Comparison of ENCODE assay signal across 9 mouse cellular contexts in genomic region chr13:36696351-36696771, GRCm38 (mm10). TPM values are rescaled to one million over a fixed set of nuclear protein-coding genes. Genes with fewer than 3 reads are reported as not detected.
DNase-seq lines count a peak whose midpoint lies in the region; ATAC-seq and TF ChIP-seq lines count a peak whose summit lies in the region.
"Had no signal": no experiment of that assay in that cellular context is flagged by ENCODE, and none has a peak within 500 bp of the region (broad histone marks: within the 10 kb centered on the region; RNA-seq: fewer than 3 reads in every experiment).

No protein-coding gene starts in this region.

- TF ChIP-seq CTCF in stomach, postnatal 0 days (IDR thresholded peaks at IDR 0.05; ENCODE audit: low read depth): no peak

- H3K4me3 ChIP-seq in stomach, postnatal 0 days (ENCODE audit: low read depth, low read length): no peak overlapping the region
- H3K4me3 ChIP-seq in hindbrain, embryonic 10.5 days: no peak overlapping the region

- DNase-seq in testis, postnatal 14 days (ENCODE audit: low spot score): peak; percentile 5
- DNase-seq in testis, postnatal 10 days (ENCODE audit: low spot score): no peak
- peak; percentile 75 for DNase-seq in cerebellum, adult 9-11 months
- peak; percentile 40 for DNase-seq in kidney, adult 9 months
- peak; percentile 44 to 52 for DNase-seq in right cerebral cortex, postnatal 36 days (ENCODE audit: low spot score in 2 of 2)
- no peak for DNase-seq in stomach, postnatal 0 days (ENCODE audit: low spot score)
- DNase-seq in hindbrain, embryonic 10.5 days (ENCODE audit: low spot score): no peak
- DNase-seq: lung, embryonic 14.5 days had no signal

- TF ChIP-seq EP300 in stomach, postnatal 0 days (optimal IDR thresholded peaks at IDR 0.05): no peak

- no peak for ATAC-seq in erythroblast, adult 5-6 weeks (replicated peaks; ENCODE audit: low FRiP score, poor library complexity, severe bottlenecking)
- ATAC-seq in stomach, postnatal 0 days (ENCODE audit: low FRiP score, low TSS enrichment): no peak

- no peak overlapping the region for H3K9ac ChIP-seq in stomach, postnatal 0 days (ENCODE audit: low read length)
- H3K9ac ChIP-seq: lung, embryonic 14.5 days had no signal

- H3K9me3 ChIP-seq in stomach, postnatal 0 days (ENCODE audit: control insufficient read depth, low read length): no peaks in the 10 kb centered on the region
- no peaks in the 10 kb centered on the region for H3K9me3 ChIP-seq in hindbrain, embryonic 10.5 days

- no peak overlapping the region for H3K4me2 ChIP-seq in stomach, postnatal 0 days (replicated peaks; ENCODE audit: low read depth)
- H3K4me2 ChIP-seq: lung, embryonic 14.5 days had no signal

- H3K36me3 ChIP-seq in stomach, postnatal 0 days (ENCODE audit: control insufficient read depth, insufficient read depth, low read length): no peaks in the 10 kb centered on the region
- no peaks in the 10 kb centered on the region for H3K36me3 ChIP-seq in hindbrain, embryonic 10.5 days

- H3K27ac ChIP-seq in stomach, postnatal 0 days (replicated peaks): no peak overlapping the region
- H3K27ac ChIP-seq in hindbrain, embryonic 10.5 days: no peak overlapping the region

- H3K27me3 ChIP-seq in stomach, postnatal 0 days (ENCODE audit: control insufficient read depth, insufficient read depth, low read length): no peaks in the 10 kb centered on the region
- H3K27me3 ChIP-seq in hindbrain, embryonic 10.5 days (ENCODE audit: insufficient read depth, poor library complexity, severe bottlenecking): no peaks in the 10 kb centered on the region

- H3K4me1 ChIP-seq in stomach, postnatal 0 days (replicated peaks; ENCODE audit: control insufficient read depth, insufficient read depth): no peaks in the 10 kb centered on the region
- H3K4me1 ChIP-seq in hindbrain, embryonic 10.5 days (replicated peaks): no peaks in the 10 kb centered on the region

- 75% methylated on average over 8 of the region's 8 CpGs for WGBS in stomach, postnatal 0 days
- WGBS in hindbrain, embryonic 10.5 days: 91% methylated on average over 8 of the region's 8 CpGs

RNA-seq across cellular contexts. Expression of gene Nrn1, which starts 38.6 kb away (rescaled TPM):
- not detected in 2 replicates for total RNA-seq in erythroblast, adult 5-6 weeks (2015; ENCODE audit: low replicate concordance)
- total RNA-seq in erythroblast, adult 5-6 weeks (2017; ENCODE audit: low replicate concordance): not detected in 2 replicates
- polyA plus RNA-seq in stomach, postnatal 0 days (2015; fragmentation: Nextera tagmentation; extraction: Ambion mirVana): 1.6 and 1.8 TPM in 2 replicates
- polyA plus RNA-seq in hindbrain, embryonic 10.5 days (2016; fragmentation: Nextera tagmentation; extraction: Ambion mirVana): 10.8 and 21.6 TPM in 2 replicates

Comparison
In these comparisons a context has a peak if more than half of its experiments do, and no peak if none do; other contexts are left out.
1. DNase-seq: peak in testis, postnatal 14 days (single experiment), cerebellum, adult 9-11 months (single experiment), kidney, adult 9 months (single experiment) and right cerebral cortex, postnatal 36 days (2 of 2); none in testis, postnatal 10 days (single experiment), stomach, postnatal 0 days (single experiment) and hindbrain, embryonic 10.5 days (single experiment).